Mouse (Mus musculus): ENCODE measurements around the gene Bsdc1. TPM values are rescaled to one million over a fixed set of nuclear protein-coding genes. Genes with fewer than 3 reads are reported as not detected.
A peak's percentile ranks its signal among the peaks of the same experiment; 100 is the strongest.

Gene Bsdc1
- polyA plus RNA-seq, 1 experiment from 2014 or later = 21.8 TPM

GRCm38 (mm10) chr4:129495672-129496562 is 34.5 kb downstream of the Bsdc1 start:
- Histone ChIP-seq H3K27ac (ENCODE audit: low read depth) (0 out of 2 replicates have a peak overlapping the region, but pooled peaks have one; percentile 22), H3K9ac (ENCODE audit: low read length) (0 out of 2 replicates have a peak overlapping the region, but pooled peaks have one; percentile 3), H3K4me2 (ENCODE audit: low read length) (peak overlapping the region; percentile 26), H3K4me3 (ENCODE audit: low read depth, low read length) (no peak overlapping the region), H3K27me3 (replicated peaks; ENCODE audit: control insufficient read depth, insufficient read depth, low read length) (peaks cover 18% of the 10 kb centered on the region), H3K9me3 (ENCODE audit: control insufficient read depth, low read length) (no peaks in the 10 kb centered on the region), H3K4me1 (replicated peaks; ENCODE audit: control insufficient read depth, insufficient read depth, low read length) (peaks cover 20% of the 10 kb centered on the region), H3K36me3 (ENCODE audit: control insufficient read depth, insufficient read depth, low read length) (no peaks in the 10 kb centered on the region)
- ATAC-seq (replicated peaks; ENCODE audit: low FRiP score, low TSS enrichment, low read depth) (no peak), DNase-seq (ENCODE audit: low spot score) (no peak)
- 36% methylated on average over 16 of the region's 16 CpGs for WGBS

GRCm38 (mm10) chr4:129496631-129497030 is 35.2 kb downstream of the Bsdc1 start:
- no peak overlapping the region for H3K4me3 ChIP-seq (ENCODE audit: low read depth, low read length)
- H3K4me1 ChIP-seq (replicated peaks; ENCODE audit: control insufficient read depth, insufficient read depth, low read length) = peaks cover 14% of the 10 kb centered on the region
- peak overlapping the region; percentile 29; the same call in 1 of the 2 replicates for H3K27ac ChIP-seq (ENCODE audit: low read depth)
- no peaks in the 10 kb centered on the region for H3K9me3 ChIP-seq (ENCODE audit: control insufficient read depth, low read length)
- H3K9ac ChIP-seq (ENCODE audit: low read length) = 0 out of 2 replicates have a peak overlapping the region, but pooled peaks have one; percentile 3
- DNase-seq (ENCODE audit: low spot score) (no peak), ATAC-seq (replicated peaks; ENCODE audit: low FRiP score, low TSS enrichment, low read depth) (no peak)
- H3K4me2 ChIP-seq (ENCODE audit: low read length) = peak overlapping the region; percentile 26
- peaks cover 11% of the 10 kb centered on the region for H3K27me3 ChIP-seq (replicated peaks; ENCODE audit: control insufficient read depth, insufficient read depth, low read length)
- 26% methylated on average over 6 of the region's 6 CpGs for WGBS
- no peaks in the 10 kb centered on the region for H3K36me3 ChIP-seq (ENCODE audit: control insufficient read depth, insufficient read depth, low read length)

- H3K9me3 ChIP-seq (ENCODE audit: control insufficient read depth, low read length) = no peaks in the 10 kb centered on the region
- no peak overlapping the region for H3K4me3 ChIP-seq (ENCODE audit: low read depth, low read length)
- ATAC-seq (replicated peaks; ENCODE audit: low FRiP score, low TSS enrichment, low read depth) (no peak), DNase-seq (ENCODE audit: low spot score) (no peak)
- 61% methylated on average over 3 of the region's 3 CpGs for WGBS
- H3K36me3 ChIP-seq (ENCODE audit: control insufficient read depth, insufficient read depth, low read length) = no peaks in the 10 kb centered on the region
- peaks cover 24% of the 10 kb centered on the region; the same call in 1 of the 2 replicates for H3K4me1 ChIP-seq (replicated peaks; ENCODE audit: control insufficient read depth, insufficient read depth, low read length)
- H3K27ac ChIP-seq (ENCODE audit: low read depth) = no peak overlapping the region
- H3K27me3 ChIP-seq (replicated peaks; ENCODE audit: control insufficient read depth, insufficient read depth, low read length) = no peaks in the 10 kb centered on the region
- no peak overlapping the region for H3K9ac ChIP-seq (ENCODE audit: low read length)
- no peak overlapping the region for H3K4me2 ChIP-seq (ENCODE audit: low read length)
These were observed 37.6 kb downstream of the Bsdc1 start for GRCm38 (mm10) chr4:129498941-129499340.

DNA sequence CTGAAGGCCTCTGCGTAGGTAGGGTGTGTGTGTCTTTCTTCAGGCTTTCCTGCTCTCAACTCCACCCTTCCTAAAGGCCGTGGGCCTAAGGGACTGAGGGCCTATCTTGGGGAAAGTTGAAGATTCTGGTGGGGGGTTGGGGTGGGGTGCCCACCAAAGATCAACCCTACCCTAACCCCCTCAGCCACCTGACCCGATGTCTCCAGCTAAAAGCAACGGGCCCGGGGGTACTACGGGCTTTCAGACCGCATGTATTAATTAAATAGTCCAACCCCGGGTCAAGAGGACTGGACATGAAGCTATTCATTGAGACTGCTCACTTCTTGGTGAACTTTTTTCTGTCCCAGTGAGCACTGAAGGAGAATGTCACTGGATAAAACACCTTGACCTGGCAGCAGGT is 38.6 kb downstream of the Bsdc1 start:
- H3K4me3 ChIP-seq (ENCODE audit: low read depth, low read length) = peak overlapping the region; percentile 49; the same call in 1 of the 2 replicates
- H3K4me1 ChIP-seq (replicated peaks; ENCODE audit: control insufficient read depth, insufficient read depth, low read length) = peaks cover 24% of the 10 kb centered on the region; the same call in 1 of the 2 replicates
- no peaks in the 10 kb centered on the region for H3K27me3 ChIP-seq (replicated peaks; ENCODE audit: control insufficient read depth, insufficient read depth, low read length)
- 85% methylated on average over 8 of the region's 8 CpGs for WGBS
- H3K4me2 ChIP-seq (ENCODE audit: low read length) = peak overlapping the region; percentile 67
- DNase-seq (ENCODE audit: low spot score) = no peak
- H3K9ac ChIP-seq (ENCODE audit: low read length) = peak overlapping the region; percentile 57; the same call in 1 of the 2 replicates
- no peak for ATAC-seq (replicated peaks; ENCODE audit: low FRiP score, low TSS enrichment, low read depth)
- H3K27ac ChIP-seq (ENCODE audit: low read depth) = peak overlapping the region; percentile 91
- no peaks in the 10 kb centered on the region for H3K9me3 ChIP-seq (ENCODE audit: control insufficient read depth, low read length)
- no peaks in the 10 kb centered on the region for H3K36me3 ChIP-seq (ENCODE audit: control insufficient read depth, insufficient read depth, low read length)

DNA sequence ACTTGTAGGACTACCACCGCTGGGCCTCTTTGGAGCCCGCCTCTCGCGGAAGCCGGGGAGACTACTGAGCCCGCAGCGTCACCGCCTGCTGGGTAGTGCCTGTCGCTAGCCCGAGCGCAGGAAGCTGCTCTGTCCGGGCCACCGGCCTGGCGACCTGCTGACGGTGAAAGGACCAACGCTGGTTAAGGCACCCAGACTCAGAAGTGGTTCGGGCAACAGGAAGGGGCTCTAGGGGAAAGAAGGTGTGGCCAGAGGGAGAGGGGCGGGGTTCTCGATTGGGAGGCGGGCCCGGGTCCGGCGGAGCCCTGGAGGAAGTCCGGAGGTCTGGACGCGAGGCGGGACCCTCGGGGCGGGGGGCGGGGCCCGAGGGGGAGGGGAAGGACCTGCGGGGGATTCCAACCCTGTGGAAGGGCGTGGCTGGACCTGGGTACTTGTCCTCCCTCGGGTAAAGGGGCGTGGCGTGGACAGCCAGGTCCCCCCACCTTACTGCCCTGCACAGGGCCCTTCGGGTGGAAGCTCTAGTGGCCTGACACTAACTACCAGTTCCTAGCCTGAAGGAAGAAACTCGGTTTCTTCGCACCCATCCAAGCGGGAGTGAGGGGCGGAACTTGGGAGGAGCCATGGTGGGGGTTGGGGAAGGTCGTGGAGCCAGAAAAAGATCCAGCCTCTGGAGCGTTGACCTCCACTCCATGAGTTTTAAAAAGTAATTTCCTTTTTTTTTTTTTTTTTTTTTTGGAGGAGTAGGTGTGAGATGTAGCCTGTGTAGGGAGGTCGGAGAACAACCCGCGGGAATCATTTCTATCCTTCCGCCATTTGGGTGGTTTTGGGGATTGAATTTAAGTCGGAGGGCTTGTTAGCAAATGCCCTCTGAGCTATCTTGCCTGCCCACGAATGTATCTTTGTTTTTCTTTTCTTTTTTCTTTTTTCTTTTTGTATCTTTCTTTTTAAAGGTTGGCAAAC is 39.5 kb downstream of the Bsdc1 start:
- Histone ChIP-seq H3K4me2 (ENCODE audit: low read length) (peak overlapping the region; percentile 67), H3K9me3 (ENCODE audit: control insufficient read depth, low read length) (no peaks in the 10 kb centered on the region), H3K4me1 (replicated peaks; ENCODE audit: control insufficient read depth, insufficient read depth, low read length) (peaks cover 24% of the 10 kb centered on the region; the same call in 1 of the 2 replicates), H3K4me3 (ENCODE audit: low read depth, low read length) (peak overlapping the region; percentile 49), H3K36me3 (ENCODE audit: control insufficient read depth, insufficient read depth, low read length) (no peaks in the 10 kb centered on the region), H3K27me3 (replicated peaks; ENCODE audit: control insufficient read depth, insufficient read depth, low read length) (no peaks in the 10 kb centered on the region), H3K9ac (ENCODE audit: low read length) (peak overlapping the region; percentile 57), H3K27ac (ENCODE audit: low read depth) (peak overlapping the region; percentile 91)
- WGBS = 2% methylated on average over 45 of the region's 49 CpGs
- ATAC-seq (replicated peaks; ENCODE audit: low FRiP score, low TSS enrichment, low read depth) = peak; percentile 89
- peak; percentile 97 for DNase-seq (ENCODE audit: low spot score)

DNA sequence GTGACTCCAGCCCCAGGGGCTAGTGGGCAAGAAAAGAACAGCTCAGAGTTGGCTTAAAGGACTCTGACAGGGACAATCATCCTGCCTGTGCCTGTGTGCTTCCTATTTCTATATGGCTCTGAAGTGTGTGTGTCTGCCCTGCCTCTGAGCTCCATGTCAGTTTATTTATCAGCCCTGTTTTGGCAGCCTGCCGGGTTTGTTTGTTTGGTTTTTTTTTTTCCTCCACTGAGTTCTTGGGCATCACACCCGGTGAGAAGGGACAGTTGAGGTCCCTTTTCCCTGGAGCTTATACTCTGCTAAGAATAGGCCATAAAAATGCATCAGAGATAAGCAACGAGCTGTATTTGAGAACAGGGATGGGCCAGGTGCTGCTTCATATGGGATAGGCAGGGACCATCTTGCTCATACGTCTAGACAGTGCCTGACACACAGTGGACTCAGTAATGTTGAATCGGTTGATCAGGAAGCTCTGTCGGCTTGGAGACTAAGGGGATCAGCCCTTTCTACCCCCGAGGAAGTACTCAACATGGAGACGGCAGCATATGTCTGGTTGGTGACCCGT is 41.0 kb downstream of the Bsdc1 start:
- DNase-seq (ENCODE audit: low spot score) (no peak), ATAC-seq (replicated peaks; ENCODE audit: low FRiP score, low TSS enrichment, low read depth) (no peak)
- H3K27me3 ChIP-seq (replicated peaks; ENCODE audit: control insufficient read depth, insufficient read depth, low read length) = no peaks in the 10 kb centered on the region
- no peak overlapping the region for H3K4me2 ChIP-seq (ENCODE audit: low read length)
- WGBS = 49% methylated on average over 9 of the region's 9 CpGs
- H3K36me3 ChIP-seq (ENCODE audit: control insufficient read depth, insufficient read depth, low read length) = no peaks in the 10 kb centered on the region
- peaks cover 18% of the 10 kb centered on the region; the same call in 1 of the 2 replicates for H3K4me1 ChIP-seq (replicated peaks; ENCODE audit: control insufficient read depth, insufficient read depth, low read length)
- no peak overlapping the region for H3K4me3 ChIP-seq (ENCODE audit: low read depth, low read length)
- H3K9me3 ChIP-seq (ENCODE audit: control insufficient read depth, low read length) = no peaks in the 10 kb centered on the region
- H3K27ac ChIP-seq (ENCODE audit: low read depth) = peak overlapping the region; percentile 59
- no peak overlapping the region for H3K9ac ChIP-seq (ENCODE audit: low read length)

GRCm38 (mm10) chr4:129502901-129503444 is 41.6 kb downstream of the Bsdc1 start:
- no peak for DNase-seq (ENCODE audit: low spot score)
- WGBS = 54% methylated on average over 11 of the region's 11 CpGs
- no peak overlapping the region for H3K9ac ChIP-seq (ENCODE audit: low read length)
- no peak overlapping the region for H3K4me2 ChIP-seq (ENCODE audit: low read length)
- no peaks in the 10 kb centered on the region for H3K36me3 ChIP-seq (ENCODE audit: control insufficient read depth, insufficient read depth, low read length)
- H3K4me3 ChIP-seq (ENCODE audit: low read depth, low read length) = no peak overlapping the region
- no peaks in the 10 kb centered on the region for H3K9me3 ChIP-seq (ENCODE audit: control insufficient read depth, low read length)
- peak overlapping the region; percentile 59 for H3K27ac ChIP-seq (ENCODE audit: low read depth)
- peaks cover 18% of the 10 kb centered on the region; the same call in 1 of the 2 replicates for H3K4me1 ChIP-seq (replicated peaks; ENCODE audit: control insufficient read depth, insufficient read depth, low read length)
- ATAC-seq (replicated peaks; ENCODE audit: low FRiP score, low TSS enrichment, low read depth) = no peak
- H3K27me3 ChIP-seq (replicated peaks; ENCODE audit: control insufficient read depth, insufficient read depth, low read length) = no peaks in the 10 kb centered on the region

DNA sequence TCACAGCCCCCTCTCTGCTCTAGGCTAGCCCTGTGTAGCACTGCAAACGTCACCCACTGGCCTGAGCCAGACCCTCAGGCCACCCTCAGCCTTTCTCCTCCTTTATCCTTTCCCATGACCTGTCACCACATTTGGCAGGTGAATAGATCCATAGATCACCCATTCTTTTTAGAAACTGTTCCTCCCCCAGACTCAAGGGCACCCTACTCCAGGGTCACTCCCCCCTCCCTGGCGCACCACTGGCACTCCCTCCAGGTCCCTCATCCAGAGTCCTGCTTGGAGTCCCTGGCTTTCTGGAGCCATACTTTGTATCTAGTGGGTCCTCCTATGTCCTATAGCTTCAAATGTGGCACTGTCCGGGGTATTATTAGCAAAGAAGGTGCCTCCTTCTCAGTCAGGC is 44.1 kb downstream of the Bsdc1 start:
- DNase-seq (ENCODE audit: low spot score) = no peak
- ATAC-seq (replicated peaks; ENCODE audit: low FRiP score, low TSS enrichment, low read depth) = no peak
- 78% methylated on average over 3 of the region's 3 CpGs for WGBS

More for the DNA sequence above, 44.1 kb downstream of the Bsdc1 start:
- Histone ChIP-seq H3K27me3 (replicated peaks; ENCODE audit: control insufficient read depth, insufficient read depth, low read length) (no peaks in the 10 kb centered on the region), H3K9me3 (ENCODE audit: control insufficient read depth, low read length) (no peaks in the 10 kb centered on the region), H3K4me2 (ENCODE audit: low read length) (no peak overlapping the region), H3K4me3 (ENCODE audit: low read depth, low read length) (no peak overlapping the region), H3K4me1 (replicated peaks; ENCODE audit: control insufficient read depth, insufficient read depth, low read length) (peaks cover 16% of the 10 kb centered on the region; the same call in 1 of the 2 replicates), H3K9ac (ENCODE audit: low read length) (no peak overlapping the region), H3K27ac (ENCODE audit: low read depth) (no peak overlapping the region), H3K36me3 (ENCODE audit: control insufficient read depth, insufficient read depth, low read length) (no peaks in the 10 kb centered on the region)
